Mouse (Mus musculus) common myeloid progenitor, adult 5-6 weeks (primary cell): Measurements from ENCODE around the gene Cd300ld5. TPM values are rescaled to one million over a fixed set of nuclear protein-coding genes. Genes with fewer than 3 reads are reported as not detected.
"Not testable (repeated sequence)": the region's sequence is repeated elsewhere in the genome, so short reads cannot be mapped to it uniquely, and the experiment has no call there.

Source experiments
- ATAC-seq: replicated peaks from 2 replicates; pipeline ENCODE4 v1.8.0; 2016; ENCODE audit warnings: low read depth, mild to moderate bottlenecking, moderate TSS enrichment, inconsistent platforms; ENCODE audit not compliant: poor library complexity, severe bottlenecking
- total RNA-seq: library from RNA; stranded (forward); fragments of 200-1000, 187-1606 nt; gene quantifications from 2 replicates; pipeline ENCODE4 v1.2.3, GENCODE M21; 2017

Cd300ld5 gene
- total RNA-seq, 1 experiment from 2014 or later: not detected

GRCm38 (mm10) chr11:115049282-115049895 is 11.8 kb upstream of the Cd300ld5 start:
- 0 out of 2 replicates have a peak, but pooled peaks have one; percentile 46 for ATAC-seq

- ATAC-seq: no peak
Measured at GRCm38 (mm10) chr11:115048259-115048658, 10.7 kb upstream of the Cd300ld5 start, which contains the start of gene Cd300ld3. Gene Cd300ld3 (minus strand): TSS chr11:115048409.

- ATAC-seq: not testable (repeated sequence)
Measured at GRCm38 (mm10) chr11:115026912-115027311, 10.7 kb downstream of the Cd300ld5 start, which contains the start of gene Cd300ld4. Gene Cd300ld4 (minus strand): TSS chr11:115027012.

- not testable (repeated sequence) for ATAC-seq
Measured at GRCm38 (mm10) chr11:115016093-115016492, 21.5 kb downstream of the Cd300ld5 start, which contains the start of gene Cd300ld2. Gene Cd300ld2 (minus strand): TSS chr11:115016193.

GRCm38 (mm10) chr11:115004070-115004469 is 33.5 kb downstream of the Cd300ld5 start:
- ATAC-seq: peak; percentile 77

GRCm38 (mm10) chr11:115001474-115002040 is 36.0 kb downstream of the Cd300ld5 start, which contains the start of gene Cd300c2:
Gene Cd300c2 (minus strand): TSS chr11:115001880.
- ATAC-seq: peak; percentile 55

GRCm38 (mm10) chr11:114989793-114990192 is 47.8 kb downstream of the Cd300ld5 start, which contains the start of gene Cd300ld:
Gene Cd300ld (minus strand): TSS chr11:114989922.
- ATAC-seq: no peak; the same call in 1 of the 2 replicates

- no peak for ATAC-seq
Measured at GRCm38 (mm10) chr11:114981866-114982265, 55.7 kb downstream of the Cd300ld5 start.

Other genes starting within 250 kb of the Cd300ld5 start
- not detected in 2 replicates for gene Btbd17, start 241.8 kb downstream of the Cd300ld5 start, total RNA-seq
- gene Gpr142, start 238.8 kb downstream of the Cd300ld5 start, total RNA-seq: not detected in 2 replicates
- not detected in 2 replicates for gene Gprc5c, start 186.6 kb downstream of the Cd300ld5 start, total RNA-seq
- 11.4 and 24.8 TPM in 2 replicates for gene Cd300a, start 147.7 kb downstream of the Cd300ld5 start, total RNA-seq
- gene Cd300lb, start 103.4 kb downstream of the Cd300ld5 start, total RNA-seq: 8.5 and 9.5 TPM in 2 replicates
- gene Cd300c, start 68.6 kb downstream of the Cd300ld5 start, total RNA-seq: 2.7 TPM in 1 of 2 replicates, not detected in the other
- gene Cd300ld, start 47.8 kb downstream of the Cd300ld5 start, total RNA-seq: 0.55 TPM in 1 of 2 replicates, not detected in the other
- 1.8 TPM in 1 of 2 replicates, not detected in the other for gene Cd300c2, start 35.9 kb downstream of the Cd300ld5 start, total RNA-seq
- gene Cd300ld2, start 21.6 kb downstream of the Cd300ld5 start, total RNA-seq: not detected in 2 replicates
- not detected in 2 replicates for gene Cd300ld4, start 10.8 kb downstream of the Cd300ld5 start, total RNA-seq
- gene Cd300ld3, start 10.6 kb upstream of the Cd300ld5 start, total RNA-seq: not detected in 2 replicates
- gene Cd300e, start 24.4 kb upstream of the Cd300ld5 start, total RNA-seq: not detected in 2 replicates
- 50.6 and 61.5 TPM in 2 replicates for gene Rab37, start 53.7 kb upstream of the Cd300ld5 start, total RNA-seq
- gene Cd300lf, start 96.2 kb upstream of the Cd300ld5 start, total RNA-seq: not detected in 2 replicates
- 45.5 and 53.4 TPM in 2 replicates for gene Slc9a3r1, start 125.6 kb upstream of the Cd300ld5 start, total RNA-seq
- 2.2 and 3.7 TPM in 2 replicates for gene Tmem104, start 149.7 kb upstream of the Cd300ld5 start, total RNA-seq
- 17.2 and 19.7 TPM in 2 replicates for gene Nat9, start 150.1 kb upstream of the Cd300ld5 start, total RNA-seq
- gene Grin2c, start 229.5 kb upstream of the Cd300ld5 start, total RNA-seq: not detected in 2 replicates
- 21.5 and 29.1 TPM in 2 replicates for gene Fdxr, start 239.3 kb upstream of the Cd300ld5 start, total RNA-seq